Mouse (Mus musculus) kidney, postnatal 36 days (tissue): ENCODE data around the gene Fam196b.

Source experiments
- DNase-seq, 2 experiments: peaks; one replicate each; pipeline ENCODE4 v3.0.0; 2021 to 2022; ENCODE audit warnings: mixed read lengths in 2 of 2

Fam196b gene

GRCm38 (mm10) chr11:34332344-34333031 is 17.9 kb downstream of the Fam196b start:
- no peak for DNase-seq

GRCm38 (mm10) chr11:34337907-34338306 is 23.3 kb downstream of the Fam196b start:
- no peak for DNase-seq

- no peak for DNase-seq
These were observed 25.1 kb downstream of the Fam196b start for GRCm38 (mm10) chr11:34339693-34340092.

GRCm38 (mm10) chr11:34343742-34344307 is 29.2 kb downstream of the Fam196b start:
- DNase-seq = no peak

- DNase-seq = no peak
These were observed 29.7 kb downstream of the Fam196b start for GRCm38 (mm10) chr11:34344310-34344709.

- DNase-seq = peak; percentile 38 to 58
These were observed 33.8 kb downstream of the Fam196b start for GRCm38 (mm10) chr11:34348287-34348918.

GRCm38 (mm10) chr11:34349453-34350056 is 34.9 kb downstream of the Fam196b start:
- DNase-seq = no peak

- peak; percentile 84 to 86 for DNase-seq
These were observed 40.8 kb downstream of the Fam196b start for GRCm38 (mm10) chr11:34355406-34355805.

- DNase-seq = no peak
These were observed 41.5 kb downstream of the Fam196b start for GRCm38 (mm10) chr11:34356109-34356508.

GRCm38 (mm10) chr11:34372224-34372623 is 57.6 kb downstream of the Fam196b start:
- DNase-seq = no peak

- DNase-seq = no peak
These were observed 60.9 kb downstream of the Fam196b start for GRCm38 (mm10) chr11:34375557-34375956.

GRCm38 (mm10) chr11:34377649-34378048 is 63.0 kb downstream of the Fam196b start:
- DNase-seq = no peak

- DNase-seq = no peak
These were observed 68.9 kb downstream of the Fam196b start for GRCm38 (mm10) chr11:34383501-34383900.

GRCm38 (mm10) chr11:34384178-34384577 is 69.6 kb downstream of the Fam196b start:
- no peak for DNase-seq

GRCm38 (mm10) chr11:34385001-34385688 is 70.5 kb downstream of the Fam196b start:
- no peak for DNase-seq

GRCm38 (mm10) chr11:34389261-34390116 is 74.9 kb downstream of the Fam196b start:
- no peak for DNase-seq

GRCm38 (mm10) chr11:34392105-34392504 is 77.5 kb downstream of the Fam196b start:
- no peak for DNase-seq

- DNase-seq = no peak
These were observed 81.2 kb downstream of the Fam196b start for GRCm38 (mm10) chr11:34395802-34396201.

- DNase-seq = no peak
These were observed 83.0 kb downstream of the Fam196b start for GRCm38 (mm10) chr11:34397661-34398060.

GRCm38 (mm10) chr11:34398555-34398954 is 83.9 kb downstream of the Fam196b start:
- no peak for DNase-seq

- DNase-seq = no peak
These were observed 86.7 kb downstream of the Fam196b start for GRCm38 (mm10) chr11:34401343-34401742.

- no peak for DNase-seq
These were observed 90.7 kb downstream of the Fam196b start for GRCm38 (mm10) chr11:34405311-34405710.
